Mouse (Mus musculus): ENCODE measurements around the gene Kif11.

Kif11 gene

DNA sequence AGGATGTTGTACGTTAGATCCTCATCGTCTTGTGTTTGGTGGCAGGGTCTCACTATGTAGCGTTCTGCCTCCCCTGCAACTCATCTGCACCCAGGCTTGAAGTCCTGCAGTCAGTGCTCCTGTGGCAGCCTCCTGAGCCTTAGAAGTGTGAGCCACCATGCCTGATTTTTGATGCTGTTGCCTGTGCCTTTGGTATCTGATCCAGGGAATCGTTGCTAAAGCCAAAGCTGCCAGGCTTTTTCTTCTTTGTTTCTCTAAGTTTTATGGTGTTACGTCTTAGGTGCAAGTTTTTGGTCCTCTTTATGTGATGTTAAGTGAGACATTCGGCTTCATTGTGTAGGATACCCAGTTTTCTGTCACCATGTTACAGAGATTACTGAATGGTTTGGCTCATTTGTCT is 2.6 kb downstream of the Kif11 start:
- DNase-seq: no peak

DNA sequence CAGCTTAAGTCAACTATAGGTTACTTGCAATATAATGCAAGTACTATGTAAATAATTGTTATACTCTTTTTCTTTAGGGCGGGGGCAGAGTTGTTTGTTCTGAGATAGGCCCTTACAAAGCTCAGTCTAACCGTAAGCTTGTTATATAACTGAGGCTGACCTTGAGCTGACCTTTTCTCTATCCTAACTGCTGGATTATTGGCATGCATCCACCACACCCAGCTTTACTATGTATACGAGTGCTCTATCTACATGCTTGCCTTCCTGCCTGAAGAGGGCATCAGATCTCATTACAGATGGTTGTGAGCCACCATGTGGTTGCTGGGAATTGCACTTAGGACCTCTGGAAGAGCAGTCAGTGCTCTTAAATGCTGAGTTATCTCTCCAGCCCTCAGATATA is 9.9 kb downstream of the Kif11 start:
- DNase-seq: no peak

DNA sequence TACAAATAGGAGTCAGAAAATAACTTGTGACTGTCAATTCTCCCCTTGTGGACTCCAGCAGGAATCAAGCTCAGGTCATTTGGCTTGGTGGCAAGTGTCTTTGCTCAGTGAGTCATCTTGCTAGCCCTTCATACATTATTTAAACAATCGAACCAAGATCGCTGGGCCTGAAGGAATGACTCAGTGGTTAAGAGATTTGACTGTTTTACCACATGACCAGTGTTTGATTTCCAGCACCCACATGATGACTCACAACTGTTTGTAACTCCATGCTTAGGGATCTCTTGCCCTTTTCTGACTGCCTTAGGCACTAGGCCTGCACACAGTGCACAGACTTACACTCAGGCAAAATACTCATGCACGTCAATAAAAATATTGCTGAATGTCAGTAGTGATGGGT is 15.7 kb downstream of the Kif11 start:
- DNase-seq: no peak

DNA sequence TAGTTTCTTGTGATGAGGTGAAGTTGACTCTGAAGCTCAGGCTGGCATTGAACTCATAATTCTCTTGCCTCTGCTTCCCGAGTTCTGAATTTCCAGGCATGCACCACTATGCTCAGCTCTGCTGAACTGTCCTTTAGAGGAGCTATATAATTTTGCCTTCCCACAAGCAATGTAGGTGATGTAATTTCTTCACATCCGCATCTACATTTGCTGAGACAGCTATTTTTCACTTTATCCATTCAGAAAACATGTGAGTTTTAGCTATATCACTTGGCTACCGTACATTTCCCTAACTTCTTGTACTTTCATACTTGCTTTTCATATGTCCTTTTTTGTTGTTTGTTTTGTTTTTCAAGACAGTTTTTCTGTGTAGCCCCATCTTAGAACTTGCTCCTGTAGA is 20.1 kb downstream of the Kif11 start:
- no peak for DNase-seq

DNA sequence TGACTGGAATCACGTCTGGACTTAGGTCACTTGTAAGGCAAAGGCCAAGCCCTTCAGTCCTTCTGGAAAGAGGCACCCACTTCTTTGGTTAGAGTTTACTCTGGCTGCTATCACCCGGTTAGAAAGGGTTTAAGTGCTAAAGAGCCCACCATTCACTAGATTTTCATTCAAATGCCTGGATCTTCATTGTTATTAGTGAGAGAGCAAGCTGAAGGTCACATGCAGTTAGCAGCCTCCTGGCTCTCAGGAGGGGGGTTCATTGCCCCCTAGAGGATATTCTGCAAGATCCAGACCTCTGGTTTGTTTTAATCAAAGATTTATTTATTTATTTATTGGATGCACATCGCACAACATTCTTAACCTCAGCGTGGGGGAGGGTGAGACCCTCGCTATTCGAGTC is 24.7 kb downstream of the Kif11 start:
- DNase-seq: no peak

DNA sequence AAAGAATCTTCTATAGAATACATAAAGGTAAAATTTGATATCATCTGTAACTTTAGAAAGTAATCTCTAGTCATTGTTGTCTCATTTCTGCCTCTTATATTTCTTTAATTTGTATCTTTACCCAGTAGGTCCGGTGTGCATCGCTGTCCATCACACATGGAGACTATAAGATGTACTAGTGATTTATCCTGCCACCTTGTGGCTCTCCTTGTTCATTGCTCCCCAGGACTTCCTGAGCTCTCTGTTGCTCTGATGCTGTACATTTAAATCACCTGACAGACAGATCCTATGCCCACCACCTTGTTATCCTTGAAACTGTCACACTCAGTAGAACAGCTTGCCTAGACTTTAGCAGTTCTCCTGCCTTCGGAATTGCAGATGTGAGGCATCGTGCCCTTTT is 42.1 kb downstream of the Kif11 start:
- DNase-seq: peak; percentile 18

DNA sequence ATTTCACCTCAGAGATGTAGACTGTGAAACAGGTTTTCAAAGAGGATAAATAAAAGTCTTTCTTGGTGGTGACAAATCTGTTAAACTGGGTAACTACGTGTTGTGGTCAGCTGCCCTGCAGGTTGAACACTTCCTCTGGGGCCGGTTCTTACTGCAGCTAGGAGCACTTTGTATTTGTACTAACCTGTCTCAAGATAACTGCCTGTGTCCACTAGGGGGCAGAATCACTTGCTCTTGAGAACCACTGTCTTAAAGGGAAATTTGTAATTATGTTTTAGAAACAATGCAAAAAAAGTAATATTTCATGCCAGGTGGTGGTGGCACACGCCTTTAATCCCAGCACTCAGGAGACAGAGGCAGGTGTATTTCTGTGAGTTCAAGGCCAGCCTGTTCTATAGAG is 43.4 kb downstream of the Kif11 start:
- peak; percentile 36 for DNase-seq

DNA sequence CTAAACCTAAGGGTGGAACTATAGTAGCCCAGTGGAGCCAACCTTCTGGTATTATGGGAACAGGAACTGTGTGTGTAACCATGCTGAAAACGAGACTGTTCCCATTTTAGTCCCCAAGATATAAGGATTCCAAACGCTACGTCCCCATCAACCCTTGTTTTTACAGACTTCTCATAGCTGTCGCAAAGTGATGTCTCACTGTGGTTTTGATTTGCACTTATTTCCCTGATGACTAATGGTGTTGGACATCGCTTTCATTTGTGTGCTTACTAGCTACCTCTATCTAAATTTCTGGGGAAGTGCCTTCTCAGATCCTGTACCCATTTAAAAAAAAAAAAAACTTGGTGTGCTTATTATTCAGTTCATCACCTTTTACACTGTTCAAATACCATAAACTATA is 52.4 kb downstream of the Kif11 start:
- no peak for DNase-seq

DNA sequence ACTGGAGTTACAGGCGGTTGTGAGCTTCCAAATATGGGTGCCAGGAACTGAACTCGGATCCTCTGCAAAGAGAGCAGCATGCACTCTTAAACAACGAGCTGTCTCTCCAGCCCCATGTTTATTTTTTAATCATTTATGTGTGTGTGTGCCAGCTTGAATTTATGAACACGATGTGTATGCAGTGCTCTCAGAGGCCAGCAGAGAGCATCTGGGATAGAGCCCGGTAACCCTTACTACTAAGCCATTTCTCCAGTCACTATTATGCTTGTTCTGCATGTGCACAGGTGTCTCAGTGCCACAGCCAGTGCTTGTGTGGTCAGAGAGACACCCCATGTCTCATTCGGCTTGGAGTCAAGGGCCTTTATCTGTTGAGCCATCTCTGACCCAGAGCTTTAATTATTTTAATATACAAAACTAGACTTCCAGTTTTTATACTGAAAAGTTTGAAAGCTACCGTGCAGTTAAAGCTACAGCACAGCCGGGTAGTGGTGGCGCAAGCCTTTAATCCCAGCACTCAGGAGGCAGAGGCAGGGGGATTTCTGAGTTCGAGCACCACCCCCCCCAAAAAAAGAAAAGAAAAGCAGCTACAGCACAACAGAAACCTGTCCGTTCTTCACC is 55.0 kb downstream of the Kif11 start:
- DNase-seq: no peak

DNA sequence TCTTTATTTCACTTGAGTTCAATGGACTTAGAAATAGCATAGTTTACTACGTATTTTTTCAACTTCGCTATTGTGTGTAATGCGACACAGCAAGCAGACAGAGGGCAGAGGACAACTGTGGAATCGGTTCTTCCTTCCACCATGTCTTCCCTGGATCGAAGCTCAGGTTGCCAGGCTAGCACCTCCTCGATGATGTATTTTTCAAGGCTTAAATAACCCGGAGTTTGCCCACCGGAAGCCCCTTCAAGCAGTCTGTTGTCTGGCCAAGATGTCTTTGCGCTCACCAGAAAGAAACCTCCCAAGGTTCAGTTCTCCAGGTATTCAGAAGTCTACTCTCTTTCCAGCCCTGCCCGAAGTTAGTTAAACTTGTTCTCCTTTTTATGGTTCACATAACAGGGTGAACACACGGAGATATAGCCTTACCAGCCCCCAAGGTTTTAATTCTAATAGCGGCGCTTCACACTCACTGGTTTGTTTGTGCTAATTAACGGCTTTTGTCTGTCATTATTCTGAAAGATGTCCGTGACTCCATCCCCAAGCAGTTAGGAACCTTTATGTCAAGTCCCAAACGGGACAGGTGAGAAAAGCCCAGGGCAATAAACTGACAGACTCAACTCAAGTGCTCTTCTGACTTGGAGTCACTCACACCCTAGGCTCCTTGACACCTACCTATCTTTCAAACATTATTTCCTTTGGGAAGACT is 56.8 kb downstream of the Kif11 start:
- DNase-seq: no peak

DNA sequence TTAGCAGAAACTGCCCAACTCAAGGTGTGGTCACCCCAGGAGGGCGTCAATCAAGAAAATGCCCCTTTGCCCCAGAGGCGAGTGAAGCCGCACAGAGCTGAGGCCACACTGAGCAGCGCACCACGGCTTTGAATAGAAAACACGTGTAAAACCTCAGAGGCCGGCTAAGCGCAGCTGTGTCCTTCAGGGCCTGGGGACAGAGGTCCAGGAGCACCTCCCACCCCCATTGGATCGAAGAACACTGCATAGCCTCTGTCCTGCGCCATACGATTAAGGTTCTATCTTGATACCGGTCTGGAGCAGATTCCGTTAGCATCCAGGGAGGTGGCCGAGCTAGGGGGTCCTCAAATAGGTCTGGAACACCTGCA is 57.7 kb downstream of the Kif11 start:
- DNase-seq: peak; percentile 14

DNA sequence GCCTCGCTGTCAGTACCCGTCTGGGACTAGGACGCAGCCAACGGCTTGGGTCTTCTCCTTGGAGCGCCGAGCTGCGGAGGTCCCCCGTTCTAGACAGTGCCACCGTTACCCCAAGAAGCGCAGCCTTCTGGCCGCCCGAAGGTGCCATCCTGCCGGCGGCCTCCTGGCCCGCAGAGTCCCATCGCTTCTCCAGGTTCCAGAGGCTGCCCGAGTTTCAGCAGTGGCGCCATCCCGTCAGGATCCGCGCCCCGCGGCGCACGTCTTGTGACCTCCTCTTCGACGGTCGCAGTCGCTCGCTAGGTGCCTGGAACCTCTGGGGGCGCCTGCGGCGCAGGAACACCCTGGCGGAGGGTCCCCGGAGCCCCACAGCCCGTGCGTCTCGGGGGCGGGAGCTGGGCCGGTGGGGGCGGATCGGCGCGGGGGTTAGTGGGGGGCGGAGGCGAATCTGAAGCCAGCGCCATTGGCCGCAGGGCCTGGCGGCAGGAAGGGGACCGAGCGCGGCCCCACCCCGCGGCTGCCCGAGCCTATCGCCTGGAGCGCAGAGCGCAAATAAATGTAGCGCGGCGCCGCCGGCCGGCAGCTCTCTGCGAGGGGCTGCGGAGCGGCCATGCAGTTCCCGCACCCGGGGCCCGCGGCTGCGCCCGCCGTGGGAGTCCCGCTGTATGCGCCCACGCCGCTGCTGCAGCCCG is 58.2 kb downstream of the Kif11 start, which contains the start of gene Hhex:
Hhex (plus strand) TSS at position 548 of the 689 bp plus-strand sequence.
- DNase-seq: peak; percentile 66

DNA sequence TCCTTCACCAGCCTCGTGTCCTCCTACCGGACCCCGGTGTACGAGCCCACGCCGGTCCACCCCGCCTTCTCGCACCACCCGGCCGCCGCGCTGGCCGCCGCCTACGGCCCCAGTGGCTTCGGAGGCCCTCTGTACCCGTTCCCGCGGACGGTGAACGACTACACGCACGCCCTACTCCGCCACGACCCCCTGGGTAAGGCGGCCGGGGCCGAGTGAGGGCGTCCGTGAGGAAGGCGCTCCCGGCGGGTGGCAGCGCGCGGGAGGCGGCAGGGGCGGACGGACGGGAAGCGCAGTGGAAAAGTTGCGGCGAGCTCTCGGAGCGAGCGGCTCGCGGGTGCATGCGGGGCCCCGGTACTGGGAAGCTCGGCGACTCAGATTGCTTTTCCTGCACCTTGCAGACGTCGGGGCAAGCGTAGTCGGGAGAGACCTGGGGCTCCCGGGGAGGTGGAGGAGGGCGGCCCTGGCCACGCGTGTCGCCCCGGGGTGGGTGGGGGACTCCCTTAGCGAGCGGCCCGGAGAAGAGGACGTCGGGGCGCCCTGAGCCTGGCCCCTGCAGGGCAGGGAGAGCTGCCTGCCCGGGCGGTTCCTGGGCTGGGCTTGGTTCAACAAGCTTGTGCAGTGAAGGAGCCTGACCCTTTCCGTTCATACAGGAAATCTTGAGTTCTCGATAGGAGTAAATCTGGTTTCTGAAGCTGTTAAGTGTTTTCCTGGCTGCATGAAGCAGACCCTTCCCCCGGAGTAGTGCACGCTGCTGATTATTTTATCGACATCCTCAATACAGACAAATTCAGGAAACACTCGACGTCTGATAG is 59.0 kb downstream of the Kif11 start:
- DNase-seq: peak; percentile 19

DNA sequence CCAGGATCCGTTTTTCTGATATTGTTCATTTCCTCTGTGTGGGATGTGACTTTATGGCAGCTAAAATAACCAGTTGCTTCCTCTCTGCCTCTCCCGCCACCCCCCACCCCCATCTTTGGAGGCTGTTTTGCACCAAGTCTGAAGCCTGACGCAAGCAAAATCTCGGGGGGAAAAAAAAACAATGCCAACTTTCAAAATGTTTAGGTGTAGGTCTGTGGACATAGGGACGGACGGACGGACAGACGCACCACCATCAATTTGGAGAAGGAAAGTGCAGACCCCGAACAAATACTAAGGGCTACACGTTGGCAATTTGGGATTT is 59.6 kb downstream of the Kif11 start:
- DNase-seq: peak; percentile 8

DNA sequence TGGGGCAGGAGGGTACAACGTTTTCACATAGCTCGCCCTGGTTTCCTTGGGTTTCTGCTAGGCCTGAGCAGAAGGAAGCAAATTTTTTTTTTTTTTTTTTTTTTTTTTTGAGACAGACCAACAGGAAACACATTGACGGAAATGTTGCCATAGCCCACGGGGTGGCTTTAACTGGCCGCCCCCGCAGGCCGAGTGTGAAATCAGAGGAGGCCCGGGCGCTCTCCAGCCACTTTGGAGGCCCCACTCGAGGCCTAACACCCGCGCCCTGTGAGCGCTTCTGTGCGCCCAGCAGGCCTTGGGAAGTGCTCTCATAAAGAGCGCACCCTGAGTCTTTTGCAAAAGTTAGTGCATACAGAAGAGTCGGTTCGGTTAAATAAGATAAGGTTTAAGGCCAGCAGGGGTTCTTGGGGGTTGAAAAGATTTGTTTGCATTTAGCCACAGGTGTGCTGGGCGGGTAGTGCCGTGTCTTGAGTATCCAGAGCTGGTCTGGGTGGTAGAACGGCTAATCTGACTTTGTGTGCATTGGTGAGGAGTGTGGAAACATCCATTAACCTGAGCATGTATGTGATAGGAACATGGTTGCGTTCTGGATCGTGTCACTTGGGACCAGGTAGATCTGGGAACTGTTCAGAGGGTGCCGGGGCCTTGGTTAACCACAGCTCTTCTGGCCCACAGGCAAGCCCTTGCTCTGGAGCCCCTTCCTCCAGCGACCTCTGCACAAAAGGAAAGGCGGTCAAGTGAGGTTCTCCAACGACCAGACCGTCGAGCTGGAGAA is 60.5 kb downstream of the Kif11 start:
- DNase-seq: peak; percentile 73

DNA sequence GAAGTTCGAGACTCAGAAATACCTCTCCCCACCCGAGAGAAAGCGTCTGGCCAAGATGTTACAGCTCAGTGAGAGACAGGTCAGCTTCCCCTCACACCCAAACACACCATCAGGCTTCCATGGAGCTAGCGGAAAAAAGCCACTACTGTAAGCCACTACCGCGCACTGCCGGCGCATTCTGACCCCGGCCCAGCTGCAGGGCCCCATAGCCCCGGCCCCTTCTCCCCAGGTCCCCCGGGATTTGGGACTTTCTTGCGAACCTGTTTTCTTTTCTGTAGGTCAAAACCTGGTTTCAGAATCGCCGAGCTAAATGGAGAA is 61.0 kb downstream of the Kif11 start:
- no peak for DNase-seq

DNA sequence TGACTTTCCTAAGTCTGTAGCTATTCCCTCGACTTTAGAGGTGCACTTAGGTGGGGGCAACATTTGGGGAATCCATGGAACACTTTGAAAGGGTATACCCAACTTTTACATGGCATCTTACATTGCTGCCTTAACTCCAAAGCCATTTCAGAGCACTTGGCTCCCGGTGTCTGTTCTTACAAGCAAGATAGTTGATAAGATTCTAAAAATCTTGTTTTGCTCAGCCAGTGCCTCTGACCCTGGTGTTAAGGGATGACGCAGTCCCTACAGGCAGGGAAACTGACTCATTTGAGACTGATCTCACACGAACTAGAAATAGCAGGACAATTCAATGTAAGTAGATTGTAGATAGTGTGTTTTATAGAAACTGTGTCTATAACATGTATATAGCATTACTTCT is 64.0 kb downstream of the Kif11 start:
- DNase-seq: no peak

DNA sequence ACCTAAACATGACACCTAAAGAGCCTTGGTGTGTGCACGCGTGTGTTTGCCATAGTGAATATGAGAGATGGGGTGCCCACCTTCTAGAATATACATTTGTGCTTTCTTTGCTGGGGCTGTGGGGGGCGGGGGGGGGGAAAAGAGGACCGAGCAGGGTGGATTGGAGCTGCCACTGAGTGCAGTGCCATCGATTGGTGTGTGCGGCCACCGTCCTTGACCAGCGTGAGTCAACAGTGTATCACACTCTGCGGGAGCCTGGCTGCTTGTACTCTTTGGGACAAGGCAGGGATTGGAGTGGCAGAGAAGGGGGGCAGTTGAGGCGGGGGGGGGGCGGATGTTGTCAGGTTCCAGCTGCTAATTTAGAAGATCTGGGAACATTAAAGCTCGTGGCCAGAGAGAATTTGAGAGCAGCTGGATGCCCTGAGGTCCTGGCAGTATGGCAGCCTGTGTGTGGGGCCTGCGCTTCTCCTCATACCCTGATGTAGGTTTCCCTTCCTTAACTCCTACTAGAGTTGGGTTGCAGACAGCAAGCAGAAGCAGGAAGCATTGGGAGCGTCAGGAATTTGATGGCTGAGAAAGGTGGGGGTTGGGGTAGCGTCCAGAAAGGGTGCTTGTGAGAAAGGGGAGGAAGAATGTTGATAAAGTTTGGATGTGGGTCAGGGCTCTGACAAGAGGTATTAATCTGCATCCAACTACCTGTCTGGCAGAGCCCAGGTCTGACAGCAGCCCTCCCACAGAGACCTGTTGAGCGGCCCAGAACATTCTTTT is 64.7 kb downstream of the Kif11 start:
- DNase-seq: no peak

DNA sequence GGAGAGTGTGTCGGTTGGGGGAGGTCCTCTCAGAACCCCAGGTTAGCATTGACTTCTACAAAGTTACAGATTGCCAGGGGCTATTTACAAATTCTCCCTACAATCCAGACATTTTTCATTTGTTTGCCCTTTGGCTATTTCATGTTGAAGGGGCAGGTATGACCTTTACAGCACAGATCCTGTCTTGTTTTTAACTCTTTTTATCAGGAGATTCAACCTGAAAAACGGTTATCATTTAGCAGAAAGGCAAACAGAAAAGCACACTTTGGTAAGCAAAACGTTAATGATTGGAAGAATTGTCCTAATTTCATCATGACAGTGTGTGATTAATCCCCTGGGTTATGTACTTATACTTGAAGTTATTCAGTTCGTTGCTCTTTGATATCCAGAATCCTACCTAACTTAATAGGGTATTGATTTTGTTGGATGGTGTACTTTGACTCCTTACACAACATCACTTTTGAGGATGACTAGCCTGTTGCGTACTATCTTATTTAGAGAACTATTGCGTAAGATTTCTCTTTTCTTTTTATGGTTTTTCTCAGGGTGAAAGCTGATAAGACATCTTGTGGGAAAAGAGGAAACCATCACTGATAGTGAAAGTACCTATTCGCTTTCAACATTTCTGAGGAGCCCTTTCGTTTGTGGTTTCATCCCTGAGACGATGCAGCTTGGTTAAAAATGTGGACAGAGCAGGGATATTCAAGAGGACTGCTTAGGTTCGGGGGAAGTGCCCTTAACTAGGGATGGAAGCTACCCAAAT is 66.5 kb downstream of the Kif11 start:
- DNase-seq: no peak

DNA sequence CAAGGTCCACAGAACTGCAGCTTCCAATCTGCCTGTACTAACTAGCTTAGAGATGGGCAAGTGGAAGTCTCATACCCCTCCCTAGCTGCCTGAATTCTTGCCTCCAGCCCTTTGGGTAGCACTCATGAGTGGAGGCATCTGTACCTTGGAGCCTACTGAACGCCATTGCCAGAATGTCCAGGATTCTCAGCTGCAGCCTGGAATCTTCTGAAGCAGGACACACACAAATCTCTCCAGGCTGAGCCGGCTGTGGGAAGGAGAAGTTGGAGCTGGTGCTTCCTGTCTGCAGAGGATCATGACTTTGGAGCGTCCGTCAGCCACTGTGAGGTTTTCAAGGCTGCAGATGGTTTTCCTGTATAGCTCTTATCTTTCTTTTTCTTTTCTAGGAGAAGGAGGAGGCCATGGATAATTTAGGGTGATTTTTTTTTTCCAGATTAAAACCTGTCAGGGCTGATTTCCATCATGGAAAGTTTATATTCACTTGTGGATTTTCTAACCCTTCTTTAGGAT is 67.5 kb downstream of the Kif11 start:
- no peak for DNase-seq

DNA sequence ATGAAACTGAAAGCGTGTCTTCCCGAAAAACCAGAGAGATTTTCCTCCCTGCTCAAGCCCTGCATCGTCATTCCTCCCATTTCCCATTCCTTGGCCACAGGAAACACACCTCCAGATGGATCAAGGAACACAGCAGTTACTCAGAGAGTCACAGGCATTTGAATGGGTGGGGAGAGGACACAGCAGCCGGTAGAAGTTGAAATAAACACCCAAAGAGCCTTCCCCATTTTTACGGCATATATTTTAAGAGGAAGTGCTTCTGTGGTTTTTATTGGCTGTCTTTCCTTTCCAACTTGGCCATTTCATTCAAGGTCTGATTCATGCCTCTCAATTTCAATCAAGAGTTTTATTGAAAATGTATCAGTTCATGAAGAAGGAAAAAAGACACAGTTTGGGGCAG is 72.0 kb downstream of the Kif11 start:
- DNase-seq: no peak

All from layer of hippocampus, adult 9-11 months (tissue).